Mouse (Mus musculus) Patski (cell line): ENCODE results near the gene Wdr72. TPM values are rescaled to one million over a fixed set of nuclear protein-coding genes. Genes with fewer than 3 reads are reported as not detected.

Experiments
- ATAC-seq: fragments of 100-300 bp; one replicate; pipeline ENCODE4 v1.8.0; 2021
- CTCF ChIA-PET: fragments of 350-600 bp; sonication (Branson Sonifier 250); formaldehyde crosslinking; loops from one replicate; lab custom pipeline; 2022; ENCODE audit warnings: inconsistent platforms; lab: Charles Lee
- POLR2A ChIA-PET: fragments of 350-600 bp; sonication (Branson Sonifier 250); formaldehyde crosslinking; loops from one replicate; lab custom pipeline; 2022; ENCODE audit warnings: antibody characterized with exemption, inconsistent platforms; lab: Charles Lee
- DNase-seq: peaks from one replicate; pipeline ENCODE4 v3.0.0-alpha.2; 2011; ENCODE audit warnings: low read depth, low spot score
- H3K27me3 ChIP-seq: fragments of 371-371 bp; one replicate; pipeline ENCODE4 v1.5.1; 2021
- CTCF ChIP-seq: fragments of 100-300 bp; IDR thresholded peaks from one replicate; pipeline ENCODE4 v1.5.1; 2021
- in situ Hi-C: fragments of 300-500 bp; cut with MboI; formaldehyde crosslinking; loops from 3 replicates; pipeline ENCODE4 v1.11.1; 2018; ENCODE audit warnings: low pct_unique_long_range_greater_than_20kb, mixed read lengths
- polyA plus RNA-seq: library from polyadenylated mRNA; unstranded; gene quantifications from one replicate; pipeline ENCODE4 v1.2.3, GENCODE M21; 2021

Wdr72 gene
- polyA plus RNA-seq, 1 experiment from 2014 or later, result 0.39 TPM

DNA sequence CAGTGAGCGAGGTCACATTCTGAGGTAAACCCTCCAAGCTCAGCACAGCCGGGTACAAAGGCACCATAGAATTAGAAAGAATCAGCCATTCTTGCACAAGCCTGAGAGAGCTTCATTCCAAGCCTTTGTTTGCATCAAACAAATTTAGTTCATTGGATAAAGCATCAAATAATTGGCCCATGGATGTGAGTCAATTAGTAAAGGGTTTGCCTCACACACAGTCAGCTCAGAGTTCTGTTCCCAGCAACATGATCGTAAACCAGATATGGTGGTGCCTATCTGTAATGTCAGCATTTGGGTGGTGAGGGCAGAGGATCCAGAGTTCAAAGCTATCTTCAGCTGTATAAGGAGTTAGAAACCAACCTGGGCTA is 214.8 kb downstream of the Wdr72 start:
- no peak for TF ChIP-seq CTCF
- ATAC-seq (no peak), DNase-seq (no peak)
- in situ Hi-C loops, result no loop called here
- H3K27me3 ChIP-seq, result no peaks in the 10 kb centered on the region
- CTCF ChIA-PET, result no interaction called here
- POLR2A ChIA-PET, result no interaction called here

DNA sequence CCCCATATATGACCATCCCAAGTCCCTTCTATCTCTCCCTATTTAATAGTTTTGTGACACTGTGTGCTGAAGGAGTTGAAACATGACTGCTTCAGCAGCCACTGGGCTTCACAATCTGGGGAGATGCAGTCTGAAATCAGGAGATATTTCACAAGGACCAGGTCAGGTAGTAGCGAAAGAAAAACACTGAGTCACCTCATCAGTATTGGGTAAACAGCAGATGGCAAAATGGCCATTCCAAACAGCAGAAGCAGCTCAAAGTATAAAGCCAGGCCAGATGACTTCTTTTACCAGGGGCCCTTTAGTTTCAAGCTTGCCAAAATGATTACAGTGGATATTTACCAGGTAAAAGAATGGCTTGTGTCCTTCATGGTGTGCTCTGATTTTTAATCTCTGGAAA is 215.8 kb downstream of the Wdr72 start:
- POLR2A ChIA-PET, result no interaction called here
- in situ Hi-C loops, result no loop called here
- DNase-seq, result no peak

DNA sequence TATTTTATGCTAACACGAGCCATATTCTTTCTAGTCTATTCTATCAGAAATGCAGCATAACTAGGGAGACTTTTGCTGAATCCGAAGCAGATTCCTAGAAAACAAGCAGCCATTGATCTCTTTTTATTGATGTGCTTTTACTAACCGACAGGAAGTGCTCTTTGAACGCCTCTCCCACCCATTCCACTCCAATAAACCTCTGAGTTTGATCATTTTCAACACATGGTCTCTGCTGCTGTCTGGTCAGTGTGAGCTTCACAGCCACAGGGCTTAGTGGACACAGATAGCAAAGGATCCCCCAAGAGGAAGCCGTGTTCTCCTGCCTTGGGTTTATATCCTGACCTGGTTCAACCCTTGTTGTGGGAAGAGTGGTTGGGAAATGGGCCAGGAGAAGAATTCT is 218.7 kb downstream of the Wdr72 start:
- ChIA-PET POLR2A (no interaction called here), CTCF (interaction anchor here (1.7 kb wide), 1 partner anchor 23 kb away, joined by 3 read pairs; no protein-coding TSS in a partner anchor)
- ATAC-seq (no peak), DNase-seq (no peak)
- TF ChIP-seq CTCF, result no peak
- no peaks in the 10 kb centered on the region for H3K27me3 ChIP-seq
- in situ Hi-C loops, result no loop called here

More for the DNA sequence above, 215.8 kb downstream of the Wdr72 start:
- H3K27me3 ChIP-seq, result no peaks in the 10 kb centered on the region
- no peak for ATAC-seq
- no peak for TF ChIP-seq CTCF
- CTCF ChIA-PET, result no interaction called here

DNA sequence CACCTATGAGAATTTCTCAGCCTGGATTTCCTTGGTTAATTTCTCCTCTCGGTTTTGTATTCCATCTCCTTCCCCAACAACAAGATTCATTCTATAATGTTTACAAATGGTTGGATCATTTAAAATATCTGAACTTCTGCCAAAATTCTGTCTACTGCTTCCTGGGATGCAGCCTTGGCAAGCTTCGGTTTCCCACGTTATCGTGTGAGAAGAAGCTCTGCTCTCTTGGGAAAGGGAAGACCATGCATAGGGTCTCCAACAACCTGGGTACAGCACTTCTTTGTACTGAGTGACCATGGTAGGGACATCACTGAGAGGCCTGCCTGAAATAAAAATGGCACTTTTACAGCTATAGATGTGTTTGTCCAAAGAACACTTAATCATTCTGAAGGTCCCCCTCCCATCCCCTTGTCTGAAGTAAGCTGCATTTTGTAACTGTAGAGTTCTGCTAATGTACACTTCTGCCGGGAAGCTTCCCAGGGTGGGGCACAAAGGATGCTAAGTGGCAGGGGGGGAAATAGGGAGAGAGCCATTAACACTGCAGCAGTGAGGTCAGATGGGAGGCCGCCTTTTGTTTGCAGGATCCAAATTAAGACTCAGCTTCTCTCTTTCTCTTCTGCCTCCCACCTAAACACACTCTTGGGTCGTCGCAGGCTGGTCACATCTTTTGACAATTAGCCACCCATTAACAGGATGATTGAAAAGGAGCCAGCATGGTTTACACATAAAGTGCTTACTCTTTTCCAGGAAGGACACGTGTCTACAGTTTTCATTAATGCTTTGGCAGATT is 220.7 kb downstream of the Wdr72 start:
- in situ Hi-C loops, result no loop called here
- TF ChIP-seq CTCF, result no peak
- no peaks in the 10 kb centered on the region for H3K27me3 ChIP-seq
- DNase-seq (no peak), ATAC-seq (no peak)
- POLR2A ChIA-PET, result no interaction called here
- CTCF ChIA-PET, result no interaction called here

DNA sequence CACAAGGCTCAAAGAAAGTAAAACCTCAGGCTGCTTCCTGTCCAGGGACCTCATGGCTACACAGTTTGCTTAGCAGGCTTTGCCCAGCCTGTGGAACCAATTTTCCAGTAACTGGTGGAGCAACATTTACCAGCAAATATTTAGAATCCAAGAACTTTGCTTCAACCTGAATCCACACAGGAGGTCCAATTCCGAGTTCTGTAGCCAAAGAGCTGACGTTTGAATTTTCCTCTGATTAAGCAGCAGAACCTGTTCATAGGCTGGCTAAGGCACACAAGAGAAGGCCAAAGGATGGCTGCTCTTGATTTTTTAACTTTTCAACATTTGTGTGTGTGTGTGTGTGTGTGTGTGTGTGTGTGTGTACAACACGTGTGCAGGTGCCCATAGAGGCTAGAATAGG is 222.2 kb downstream of the Wdr72 start:
- H3K27me3 ChIP-seq, result no peaks in the 10 kb centered on the region
- ATAC-seq (peak; percentile 17), DNase-seq (no peak)
- TF ChIP-seq CTCF, result no peak
- POLR2A ChIA-PET, result no interaction called here
- CTCF ChIA-PET, result interaction anchor here (2.0 kb wide), 1 partner anchor 9 kb away, joined by 5 read pairs; no protein-coding TSS in a partner anchor
- in situ Hi-C loops, result no loop called here

Other genes with a start within 250 kb of the Wdr72 start
- gene Unc13c, start 141.4 kb upstream of the Wdr72 start, polyA plus RNA-seq, result not detected